Mouse (Mus musculus) CH12F3 (cell line): ENCODE measurements around the gene Ahnak2.
"Not testable (repeated sequence)": the region's sequence is repeated elsewhere in the genome, so short reads cannot be mapped to it uniquely, and the experiment has no call there.

Experiments used
- in situ Hi-C: fragments of 300-500 bp; cut with MboI; formaldehyde crosslinking; loops from 2 replicates; pipeline ENCODE4 v1.14.3; 2020; ENCODE audit warnings: low sequenced_read_pairs

Ahnak2 gene

GRCm38 (mm10) chr12:112821974-112822373, 19.5 kb upstream of the Ahnak2 start:
- in situ Hi-C loops = no loop called here

GRCm38 (mm10) chr12:112821216-112821615, 18.8 kb upstream of the Ahnak2 start:
- in situ Hi-C loops = no loop called here

GRCm38 (mm10) chr12:112820401-112820999, 18.0 kb upstream of the Ahnak2 start:
- in situ Hi-C loops = no loop called here

GRCm38 (mm10) chr12:112819057-112819662, 16.7 kb upstream of the Ahnak2 start:
- in situ Hi-C loops = no loop called here

- in situ Hi-C loops = not testable (repeated sequence)
Observed at GRCm38 (mm10) chr12:112816866-112817265, 14.4 kb upstream of the Ahnak2 start.

- in situ Hi-C loops = no loop called here
Observed at GRCm38 (mm10) chr12:112816294-112816693, 13.8 kb upstream of the Ahnak2 start.

GRCm38 (mm10) chr12:112814682-112815470, 12.4 kb upstream of the Ahnak2 start:
- in situ Hi-C loops = no loop called here

- in situ Hi-C loops = no loop called here
Observed at GRCm38 (mm10) chr12:112813370-112813769, 10.9 kb upstream of the Ahnak2 start.

GRCm38 (mm10) chr12:112810092-112810885, 7.8 kb upstream of the Ahnak2 start:
- in situ Hi-C loops = no loop called here

- in situ Hi-C loops = no loop called here
Observed at GRCm38 (mm10) chr12:112809641-112810040, 7.2 kb upstream of the Ahnak2 start.

GRCm38 (mm10) chr12:112808587-112809364, 6.3 kb upstream of the Ahnak2 start, which contains the start of gene Clba1:
Gene Clba1, plus strand, starts transcription at chr12:112808937.
- in situ Hi-C loops = no loop called here

- in situ Hi-C loops = no loop called here
Observed at GRCm38 (mm10) chr12:112808212-112808586, 5.7 kb upstream of the Ahnak2 start.

GRCm38 (mm10) chr12:112807796-112808195, 5.3 kb upstream of the Ahnak2 start:
- in situ Hi-C loops = no loop called here

- in situ Hi-C loops = no loop called here
Observed at GRCm38 (mm10) chr12:112806044-112806443, 3.6 kb upstream of the Ahnak2 start.

GRCm38 (mm10) chr12:112804046-112804445, 1.6 kb upstream of the Ahnak2 start:
- in situ Hi-C loops = no loop called here

- in situ Hi-C loops = no loop called here
Observed at GRCm38 (mm10) chr12:112802917-112803316, 460 bp upstream of the Ahnak2 start.

GRCm38 (mm10) chr12:112800476-112800875, 2.0 kb downstream of the Ahnak2 start:
- in situ Hi-C loops = no loop called here

GRCm38 (mm10) chr12:112799237-112799970, 3.1 kb downstream of the Ahnak2 start:
- in situ Hi-C loops = loop anchor here (5.0 kb wide), 1 partner anchor 52 kb away; no protein-coding TSS in a partner anchor

- in situ Hi-C loops = loop anchor here (5.0 kb wide), 1 partner anchor 51 kb away; no protein-coding TSS in a partner anchor
Observed at GRCm38 (mm10) chr12:112798716-112799115, 3.7 kb downstream of the Ahnak2 start.

GRCm38 (mm10) chr12:112798332-112798681, 4.2 kb downstream of the Ahnak2 start:
- in situ Hi-C loops = loop anchor here (5.0 kb wide), 1 partner anchor 51 kb away; no protein-coding TSS in a partner anchor
